In the genomic region with DNA sequence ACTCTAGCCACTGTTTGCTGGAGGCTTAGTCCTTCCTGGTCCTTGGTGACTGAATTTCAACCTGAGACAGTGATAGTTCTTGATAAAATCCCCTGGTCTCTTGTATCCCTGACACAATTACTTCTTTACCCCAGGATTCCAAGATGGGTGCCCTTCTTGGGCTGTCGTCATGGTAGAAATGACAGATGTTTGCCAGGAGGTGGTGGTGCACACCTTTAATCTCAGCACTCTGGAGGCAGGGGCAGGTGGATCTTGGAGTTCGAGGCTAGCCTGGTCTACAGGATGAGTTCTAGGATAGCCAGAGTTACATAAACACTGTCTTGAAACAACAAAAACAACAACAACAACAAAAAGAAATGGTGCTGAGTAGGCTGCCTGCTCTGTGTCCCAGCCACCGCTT, we compare ENCODE assay signal across 18 mouse cellular contexts. TPM values are rescaled to one million over a fixed set of nuclear protein-coding genes. Genes with fewer than 3 reads are reported as not detected.
A peak's percentile ranks its signal among the peaks of the same experiment; 100 is the strongest.
DNase-seq lines count a peak whose midpoint lies in the region; ATAC-seq lines count a peak whose summit lies in the region.
"Had no signal": no experiment of that assay in that cellular context is flagged by ENCODE, and none has a peak within 500 bp of the region (broad histone marks: within the 10 kb centered on the region; RNA-seq: fewer than 3 reads in every experiment).

No protein-coding gene starts in this region.

- peaks cover 43% of the 10 kb centered on the region for H3K4me1 ChIP-seq in neural tube, embryonic 15.5 days

- H3K27me3 ChIP-seq in neural tube, embryonic 15.5 days (replicated peaks) = no peaks in the 10 kb centered on the region
- H3K27me3 ChIP-seq: forebrain, embryonic 13.5 days had no signal

- no peak overlapping the region for H3K4me2 ChIP-seq in neural tube, embryonic 15.5 days
- H3K4me2 ChIP-seq: forebrain, embryonic 13.5 days; heart, embryonic 11.5 days; hindbrain, embryonic 14.5 days had no signal

- no peak overlapping the region for H3K4me3 ChIP-seq in neural tube, embryonic 15.5 days (replicated peaks)
- H3K4me3 ChIP-seq: forebrain, embryonic 10.5 days; forebrain, embryonic 13.5 days; heart, adult 2 months had no signal

- DNase-seq in cerebellum, adult 11-12 months = peak; percentile 41
- DNase-seq in cerebellum, postnatal 36 days = no peak
- DNase-seq in cerebellum, adult 9-10 months = peak; percentile 51
- DNase-seq in cerebellum, postnatal 14 days = no peak
- DNase-seq in heart, adult 11 months = peak; percentile 84
- no peak for DNase-seq in heart, adult 8-10 months (ENCODE audit: low spot score)
- DNase-seq in neural tube, embryonic 10.5 days (ENCODE audit: extremely low spot score, low spot score) = no peak
- DNase-seq: heart, adult 2 months had no signal

- H3K36me3 ChIP-seq in neural tube, embryonic 15.5 days = peaks cover under 1% of the 10 kb centered on the region; the same call in 1 of the 2 replicates

- 90% methylated on average over 3 of the region's 3 CpGs for WGBS in neural tube, embryonic 15.5 days

- no peak overlapping the region for H3K27ac ChIP-seq in neural tube, embryonic 15.5 days (replicated peaks)
- H3K27ac ChIP-seq: forebrain, embryonic 10.5 days; forebrain, embryonic 13.5 days; heart, adult 2 months; hindbrain, embryonic 14.5 days had no signal

- H3K9me3 ChIP-seq in neural tube, embryonic 15.5 days (replicated peaks) = no peaks in the 10 kb centered on the region
- H3K9me3 ChIP-seq: forebrain, embryonic 10.5 days; forebrain, embryonic 13.5 days had no signal

- no peak for ATAC-seq in neural tube, embryonic 15.5 days (ENCODE audit: low FRiP score)
- ATAC-seq: activated CD4-positive, CD25-positive, alpha-beta regulatory T cell, adult 4 months; forebrain, embryonic 13.5 days; forebrain, embryonic 16.5 days; hindbrain, postnatal 0 days; inflammation-experienced regulatory T-cells, adult 6 months; intestine, embryonic 16.5 days had no signal

- 0 out of 2 replicates have a peak overlapping the region, but pooled peaks have one; percentile 1 for H3K9ac ChIP-seq in neural tube, embryonic 15.5 days (replicated peaks)
- H3K9ac ChIP-seq: hindbrain, embryonic 14.5 days had no signal

RNA-seq across cellular contexts. Expression of gene Nacc2, which starts 20.0 kb away (rescaled TPM):
- 10 to 100 TPM; 27.6 to 44.2 (median 31.7) TPM for total RNA-seq in heart, adult 8-10 months (2022)
- 22.9 and 23.6 TPM in 2 replicates for polyA plus RNA-seq in neural tube, embryonic 15.5 days (2015; fragmentation: Nextera tagmentation; extraction: Ambion mirVana)

Comparison
In these comparisons a context has a peak if more than half of its experiments do, and no peak if none do; other contexts are left out.
1. DNase-seq: peak in cerebellum, adult 11-12 months (single experiment), cerebellum, adult 9-10 months (single experiment) and heart, adult 11 months (single experiment); none in cerebellum, postnatal 36 days (0 of 2), cerebellum, postnatal 14 days (0 of 2), heart, adult 8-10 months (single experiment) and neural tube, embryonic 10.5 days (single experiment).